27 mouse cellular contexts compared by ENCODE assay signal in genomic region chr4:32131819-32132218, GRCm38 (mm10).
"Had no signal": no experiment of that assay in that cellular context is flagged by ENCODE, and none has a peak within 500 bp of the region (broad histone marks: within the 10 kb centered on the region; RNA-seq: fewer than 3 reads in every experiment).

No protein-coding gene starts in this region.

- H3K27me3 ChIP-seq: embryonic facial prominence, embryonic 12.5 days; embryonic facial prominence, embryonic 13.5 days; embryonic facial prominence, embryonic 15.5 days; forebrain, embryonic 12.5 days; forebrain, embryonic 13.5 days; forebrain, embryonic 15.5 days had no signal

- DNase-seq: cerebellum, adult 18-20 months; cerebellum, adult 2 months; cerebellum, adult 8-10 months; cerebellum, adult 9-10 months; cerebellum, adult 9-11 months; cerebellum, postnatal 10 days; cerebellum, postnatal 14 days; cerebellum, postnatal 25 days; cerebellum, postnatal 36 days; embryo, embryonic 11 days; forebrain, postnatal 0 days; gastrocnemius, adult 2 months; gastrocnemius, postnatal 10 days; gastrocnemius, postnatal 14 days; gastrocnemius, postnatal 25 days; gastrocnemius, postnatal 36 days; heart, adult 18-20 months had no signal

- H3K4me3 ChIP-seq: embryonic facial prominence, embryonic 12.5 days; embryonic facial prominence, embryonic 13.5 days; embryonic facial prominence, embryonic 15.5 days; erythroblast, embryonic 14.5 days; forebrain, embryonic 10.5 days; forebrain, embryonic 12.5 days; forebrain, embryonic 13.5 days; forebrain, embryonic 15.5 days; gastrocnemius, adult 2 months had no signal

- ATAC-seq: forebrain, embryonic 13.5 days; forebrain, embryonic 14.5 days; forebrain, embryonic 15.5 days; forebrain, embryonic 16.5 days; forebrain, postnatal 0 days had no signal

- H3K4me2 ChIP-seq: embryonic facial prominence, embryonic 12.5 days; embryonic facial prominence, embryonic 13.5 days; embryonic facial prominence, embryonic 15.5 days; forebrain, embryonic 12.5 days; forebrain, embryonic 13.5 days; forebrain, embryonic 15.5 days had no signal

- H3K9ac ChIP-seq: embryonic facial prominence, embryonic 12.5 days; embryonic facial prominence, embryonic 13.5 days; embryonic facial prominence, embryonic 15.5 days; forebrain, embryonic 12.5 days; forebrain, embryonic 13.5 days; forebrain, embryonic 15.5 days; forebrain, postnatal 0 days had no signal

- H3K36me3 ChIP-seq: embryonic facial prominence, embryonic 12.5 days; embryonic facial prominence, embryonic 13.5 days; embryonic facial prominence, embryonic 15.5 days; forebrain, embryonic 10.5 days; forebrain, embryonic 12.5 days; forebrain, embryonic 15.5 days had no signal

- H3K4me1 ChIP-seq: embryonic facial prominence, embryonic 12.5 days; embryonic facial prominence, embryonic 13.5 days; embryonic facial prominence, embryonic 15.5 days; forebrain, embryonic 13.5 days; forebrain, embryonic 15.5 days had no signal

- H3K27ac ChIP-seq: embryonic facial prominence, embryonic 12.5 days; embryonic facial prominence, embryonic 13.5 days; embryonic facial prominence, embryonic 15.5 days; forebrain, embryonic 10.5 days; forebrain, embryonic 12.5 days; forebrain, embryonic 13.5 days; forebrain, embryonic 15.5 days; gastrocnemius, adult 2 months had no signal

- H3K9me3 ChIP-seq: embryonic facial prominence, embryonic 12.5 days; embryonic facial prominence, embryonic 13.5 days; embryonic facial prominence, embryonic 15.5 days; forebrain, embryonic 10.5 days; forebrain, embryonic 12.5 days; forebrain, embryonic 13.5 days; forebrain, embryonic 15.5 days had no signal
